Mouse (Mus musculus): ENCODE results near the gene Acox3. TPM values are rescaled to one million over a fixed set of nuclear protein-coding genes. Genes with fewer than 3 reads are reported as not detected.
"Not testable (repeated sequence)": the region's sequence is repeated elsewhere in the genome, so short reads cannot be mapped to it uniquely, and the experiment has no call there.

The Acox3 gene
- total RNA-seq, 2 experiments from 2014 or later = 25.7 to 30.2 TPM

GRCm38 (mm10) chr5:35574653-35575599 is 7.9 kb upstream of the Acox3 start, which contains the start of gene Trmt44:
TSS of gene Trmt44 (minus strand) at chr5:35575070.
- DNase-seq (ENCODE audit: low spot score in 2 of 2) = peak; percentile 88 to 93

DNA sequence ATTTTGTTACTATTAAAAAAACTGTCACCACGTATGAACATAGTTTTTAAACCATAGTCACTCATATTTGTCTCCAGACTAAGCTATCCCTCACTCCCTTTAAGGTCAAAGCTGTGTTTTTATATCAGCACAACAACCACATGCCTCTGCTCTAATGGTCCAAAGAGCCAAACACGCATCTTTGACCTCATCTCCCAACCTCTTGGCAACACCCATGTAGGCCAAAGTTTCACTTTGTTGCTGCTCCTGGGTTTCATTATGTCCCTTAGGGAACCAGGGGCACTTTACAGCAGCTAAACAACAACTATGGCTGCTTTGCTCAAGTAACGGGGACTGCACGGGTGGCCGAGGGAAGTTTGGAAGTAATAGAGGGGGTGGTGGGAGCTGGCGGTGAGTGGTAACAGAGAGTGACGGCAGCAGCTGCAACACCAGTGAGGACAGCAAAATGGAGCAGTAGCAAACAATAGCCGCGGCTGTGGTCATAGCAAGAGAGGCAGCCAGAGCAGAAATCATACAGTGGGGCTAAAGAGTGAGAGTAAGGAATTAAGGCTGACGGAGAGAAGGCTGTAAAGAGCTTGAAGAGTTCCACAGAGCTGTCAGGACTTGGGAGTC is 6.3 kb upstream of the Acox3 start:
- DNase-seq (ENCODE audit: low spot score in 2 of 2) = no peak

DNA sequence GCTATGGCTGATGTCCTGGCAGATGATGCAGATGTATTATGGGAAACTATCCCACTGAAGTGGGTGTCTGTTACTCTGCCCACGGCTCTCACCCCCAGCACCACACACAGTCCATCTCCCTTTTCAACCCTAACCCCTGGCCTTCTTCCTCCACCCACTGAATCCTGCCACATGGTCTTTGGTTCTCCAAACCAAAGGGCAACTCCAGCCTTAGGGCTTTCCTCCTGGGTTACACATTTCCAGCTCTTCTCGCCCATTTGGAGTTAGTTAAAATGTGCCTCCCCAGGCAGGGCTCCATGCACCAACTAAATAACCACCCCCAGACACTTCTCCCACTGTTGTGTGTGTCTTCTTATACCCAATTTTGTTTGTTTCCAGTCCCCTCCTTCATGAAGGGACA is 4.4 kb upstream of the Acox3 start:
- no peak for DNase-seq (ENCODE audit: low spot score in 2 of 2)

DNA sequence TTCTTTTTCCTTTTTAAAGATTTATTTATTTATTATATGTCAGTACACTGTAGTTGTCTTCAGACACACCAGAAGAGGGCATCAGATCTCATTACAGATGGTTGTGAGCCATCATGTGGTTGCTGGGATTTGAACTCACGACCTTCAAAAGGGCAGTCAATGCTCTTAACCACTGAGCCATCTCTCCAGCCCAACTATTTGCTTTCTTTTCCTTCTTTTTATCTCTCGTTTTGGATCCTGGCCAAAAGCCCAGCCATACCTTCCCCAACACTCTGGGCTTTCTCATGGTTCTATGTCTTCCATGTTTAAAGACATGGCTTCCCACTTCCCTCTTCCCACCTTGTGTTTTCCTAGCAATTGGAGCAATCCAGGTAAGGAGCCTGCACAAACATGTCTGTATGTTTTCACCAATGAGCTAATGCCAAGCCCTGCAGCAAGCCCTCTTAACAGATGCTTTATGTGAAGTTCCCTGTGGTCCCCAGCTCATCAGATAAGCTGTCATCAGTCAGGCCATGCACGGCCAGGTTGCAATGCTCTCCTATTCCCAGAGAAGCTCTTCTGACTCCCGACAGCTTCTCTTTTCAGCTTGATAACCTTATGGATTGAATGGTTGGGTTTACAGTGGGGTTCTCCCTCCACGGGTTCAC is 3.5 kb upstream of the Acox3 start:
- no peak for DNase-seq (ENCODE audit: low spot score in 2 of 2)

- DNase-seq (ENCODE audit: low spot score in 2 of 2) = no peak
Observed at GRCm38 (mm10) chr5:35580156-35580922, 2.5 kb upstream of the Acox3 start.

GRCm38 (mm10) chr5:35583221-35583783 is 462 bp downstream of the Acox3 start:
- DNase-seq (ENCODE audit: low spot score in 2 of 2) = no peak

- DNase-seq (ENCODE audit: low spot score in 2 of 2) = not testable (repeated sequence)
Observed at GRCm38 (mm10) chr5:35584259-35584658, 1.4 kb downstream of the Acox3 start.

DNA sequence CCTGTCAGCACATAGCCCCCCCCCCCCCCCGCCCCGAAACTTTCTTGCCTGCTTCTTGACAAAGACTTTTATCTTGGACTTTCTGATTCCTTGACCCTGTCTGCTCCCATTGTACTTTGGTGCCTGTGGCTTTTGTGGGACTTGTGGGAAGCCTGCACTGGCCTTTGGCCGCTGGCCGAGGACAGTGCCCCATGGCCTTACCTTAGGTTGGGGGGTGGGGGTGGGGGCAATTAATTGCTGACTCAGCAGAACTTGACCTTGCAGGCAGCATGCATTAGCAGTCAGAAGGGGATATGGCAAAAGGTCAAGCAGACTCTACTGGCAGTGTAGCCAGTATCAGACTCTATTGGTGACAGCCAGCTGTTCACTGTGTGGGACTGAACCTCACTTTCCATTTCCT is 8.7 kb downstream of the Acox3 start:
- DNase-seq (ENCODE audit: low spot score in 2 of 2) = no peak

- DNase-seq (ENCODE audit: low spot score in 2 of 2) = no peak
Observed at GRCm38 (mm10) chr5:35592081-35592736, 9.4 kb downstream of the Acox3 start.

GRCm38 (mm10) chr5:35592824-35593223 is 10.0 kb downstream of the Acox3 start:
- DNase-seq (ENCODE audit: low spot score in 2 of 2) = no peak

DNA sequence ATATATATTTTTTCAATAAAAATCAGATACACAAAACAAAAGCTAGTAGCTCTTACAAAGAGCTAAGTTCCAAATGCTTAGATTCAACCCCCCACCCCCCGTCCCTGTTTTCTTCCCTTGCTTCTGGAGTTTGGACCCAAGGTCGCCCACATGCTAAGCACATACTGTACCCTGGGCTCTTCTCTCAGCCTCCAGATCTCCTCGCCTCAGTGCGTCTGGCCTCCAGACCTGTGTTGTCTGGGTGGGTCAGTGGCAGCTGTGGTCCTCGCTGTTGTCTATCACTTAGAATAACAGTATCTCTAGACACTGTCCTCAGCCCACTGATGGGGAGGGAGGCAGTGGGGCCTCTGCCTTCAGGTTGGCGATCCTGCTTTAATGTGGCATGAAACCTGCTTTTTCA is 10.4 kb downstream of the Acox3 start:
- DNase-seq (ENCODE audit: low spot score in 2 of 2) = no peak

DNA sequence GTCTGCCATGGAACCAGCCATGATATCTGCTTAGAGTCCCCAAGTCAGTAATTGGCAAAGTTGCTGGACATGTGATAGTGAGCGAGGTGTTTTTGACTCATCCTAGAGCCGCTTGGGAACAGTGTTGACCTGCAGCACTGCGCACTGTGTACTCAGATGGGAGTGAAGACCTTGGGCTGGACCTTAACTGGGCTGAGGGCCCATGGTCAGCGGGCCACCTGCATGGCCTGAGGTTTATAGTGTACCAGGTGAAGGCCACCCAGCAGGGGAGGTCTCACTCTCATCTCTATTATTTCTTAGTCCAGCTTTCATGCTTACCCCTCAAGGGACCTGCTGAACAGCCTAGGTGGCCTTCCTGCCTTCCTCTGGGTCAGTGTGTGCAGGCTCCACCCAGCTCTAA is 11.9 kb downstream of the Acox3 start:
- no peak for DNase-seq (ENCODE audit: low spot score in 2 of 2)

DNA sequence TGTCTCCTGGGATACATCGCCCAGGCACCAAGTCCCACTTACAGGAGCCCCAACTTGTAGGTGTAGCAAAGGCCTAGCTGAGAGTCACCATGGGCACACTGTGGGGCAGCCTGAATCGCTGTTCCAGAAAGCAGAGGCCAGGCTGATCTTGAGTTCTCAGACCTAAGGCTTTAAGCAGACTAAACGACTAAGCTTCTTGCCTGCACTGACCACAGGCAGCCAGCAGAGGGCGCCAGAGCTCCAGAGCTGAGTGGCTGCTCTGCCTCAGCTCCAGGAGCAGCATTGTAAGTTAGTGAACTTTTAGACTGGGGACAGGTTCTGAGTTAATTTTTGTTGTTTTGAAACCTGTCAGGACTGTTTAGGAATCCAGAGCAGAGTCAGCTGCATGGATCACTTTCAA is 12.9 kb downstream of the Acox3 start:
- peak; percentile 69 to 81 for DNase-seq (ENCODE audit: low spot score in 2 of 2)

DNA sequence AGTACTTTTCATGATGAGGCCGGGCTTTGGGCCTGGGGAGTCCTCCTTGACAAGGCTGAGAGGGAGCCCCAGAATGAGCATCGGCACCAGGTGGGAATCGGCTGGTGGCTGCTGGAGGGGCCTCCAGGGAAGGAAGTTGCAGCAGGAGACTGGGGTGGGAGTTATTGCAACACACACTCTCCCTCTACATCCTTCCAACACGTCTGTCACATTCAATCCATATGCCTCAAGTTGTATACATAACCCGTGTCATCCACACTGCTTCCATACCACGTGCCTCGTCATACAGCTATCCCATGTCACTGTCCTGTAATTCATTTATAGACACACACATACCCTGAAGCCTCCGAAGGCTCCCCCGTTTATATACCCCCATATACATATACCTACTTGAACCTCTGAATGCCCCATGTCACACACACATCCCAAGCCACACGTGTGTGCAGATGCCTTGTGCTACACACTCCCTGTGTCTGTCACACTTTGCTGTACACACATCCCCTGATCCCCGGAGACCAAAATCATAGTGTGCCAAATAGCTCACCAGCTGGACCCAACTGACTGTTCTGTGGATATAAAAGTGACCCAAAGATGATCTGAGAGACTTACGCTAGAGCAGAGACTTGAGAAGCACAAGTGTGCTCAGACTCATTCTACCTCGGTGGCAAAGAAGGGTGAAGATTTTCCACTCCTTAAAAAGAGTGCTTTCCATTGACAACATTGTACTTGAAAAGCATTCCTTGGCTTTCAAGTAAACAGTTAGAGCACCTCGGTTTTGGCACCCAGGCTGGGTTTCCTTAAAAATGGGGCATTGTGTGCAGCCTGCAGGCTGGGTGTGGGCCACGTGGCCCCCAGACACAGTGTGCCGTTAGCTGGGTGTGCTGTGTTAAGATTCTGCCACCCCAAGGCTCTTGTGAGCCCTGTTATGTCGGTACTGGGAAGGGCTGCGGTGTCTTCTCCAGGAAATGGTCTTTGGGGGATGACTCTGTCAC is 13.6 kb downstream of the Acox3 start:
- DNase-seq (ENCODE audit: low spot score in 2 of 2) = no peak

DNA sequence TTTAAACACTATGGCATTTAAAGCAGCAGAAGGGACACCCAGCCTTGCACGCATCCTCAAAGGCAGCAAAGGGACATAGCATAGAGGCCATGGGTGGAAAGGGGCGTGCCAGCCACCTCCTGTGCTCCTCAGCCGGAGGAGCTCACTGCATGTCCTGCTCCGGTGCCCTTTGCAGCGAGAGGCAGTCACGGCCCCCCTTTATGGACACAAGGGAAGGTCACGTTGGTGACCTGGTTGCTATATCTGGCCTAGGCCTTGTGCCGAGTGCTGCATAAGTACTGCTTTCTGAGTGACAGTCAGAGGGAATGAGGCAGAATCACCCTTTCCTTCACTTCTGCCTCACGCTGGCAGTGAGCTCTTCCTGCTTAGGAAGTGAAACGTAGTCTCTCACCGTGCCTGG is 17.4 kb downstream of the Acox3 start:
- DNase-seq (ENCODE audit: low spot score in 2 of 2) = no peak

DNA sequence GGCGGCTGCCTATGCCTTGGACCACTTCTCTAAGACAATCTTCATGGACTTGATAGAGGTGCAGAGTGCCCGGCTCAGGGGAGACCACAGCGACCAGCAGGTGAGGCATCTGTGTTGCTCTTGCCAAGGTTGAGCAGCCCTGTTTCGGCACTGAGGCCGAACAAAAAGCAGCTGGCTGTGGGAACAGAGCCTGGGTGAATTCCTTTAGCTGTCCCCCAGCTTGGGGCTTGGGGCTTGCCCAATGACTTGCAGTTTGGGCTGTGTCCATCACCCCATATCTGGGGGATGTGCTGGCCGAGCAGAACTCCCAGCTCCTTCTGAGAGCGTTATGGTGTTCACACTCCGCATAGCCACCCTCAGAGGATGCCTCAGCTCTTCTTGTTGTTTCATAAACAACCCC is 18.7 kb downstream of the Acox3 start:
- no peak for DNase-seq (ENCODE audit: low spot score in 2 of 2)

DNA sequence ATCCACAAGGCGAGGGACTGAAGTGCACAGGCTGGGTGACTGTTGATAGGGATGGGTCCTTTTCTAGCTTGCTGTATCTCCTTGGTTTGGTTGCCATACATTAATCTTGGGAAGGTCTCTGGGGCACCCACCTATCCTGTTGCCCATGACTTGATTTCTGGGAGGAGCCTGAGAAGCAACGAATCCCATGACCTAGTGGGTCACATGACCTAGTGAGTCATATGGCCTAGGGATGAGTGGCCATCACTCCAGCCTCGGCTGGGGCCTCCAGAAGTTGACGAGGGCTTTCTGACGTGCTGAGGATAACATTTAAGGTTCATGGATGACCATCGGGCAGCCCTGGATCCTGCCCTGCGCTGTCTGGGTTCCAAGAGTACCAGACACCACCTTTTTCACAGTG is 22.5 kb downstream of the Acox3 start:
- DNase-seq (ENCODE audit: low spot score in 2 of 2) = no peak

DNA sequence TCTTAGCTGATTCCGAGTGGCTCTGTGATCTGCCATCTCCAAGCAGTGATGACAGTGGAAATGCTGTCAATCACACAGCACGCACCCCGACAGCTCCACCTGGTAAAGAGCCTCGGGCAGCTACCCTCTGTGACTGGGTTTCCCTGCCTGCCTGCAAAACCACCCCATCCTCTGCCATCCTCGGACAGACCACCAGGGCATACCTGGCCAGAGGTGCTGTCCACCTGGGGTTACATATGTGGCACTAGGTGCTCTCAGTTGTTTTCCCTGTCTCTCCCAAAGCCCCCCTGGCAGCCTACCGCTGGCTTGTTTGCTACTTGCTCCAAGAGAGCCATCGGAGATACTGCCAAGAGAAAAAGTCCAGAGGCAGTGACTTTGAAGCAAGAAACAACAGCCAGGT is 24.0 kb downstream of the Acox3 start:
- DNase-seq (ENCODE audit: low spot score in 2 of 2) = no peak

DNA sequence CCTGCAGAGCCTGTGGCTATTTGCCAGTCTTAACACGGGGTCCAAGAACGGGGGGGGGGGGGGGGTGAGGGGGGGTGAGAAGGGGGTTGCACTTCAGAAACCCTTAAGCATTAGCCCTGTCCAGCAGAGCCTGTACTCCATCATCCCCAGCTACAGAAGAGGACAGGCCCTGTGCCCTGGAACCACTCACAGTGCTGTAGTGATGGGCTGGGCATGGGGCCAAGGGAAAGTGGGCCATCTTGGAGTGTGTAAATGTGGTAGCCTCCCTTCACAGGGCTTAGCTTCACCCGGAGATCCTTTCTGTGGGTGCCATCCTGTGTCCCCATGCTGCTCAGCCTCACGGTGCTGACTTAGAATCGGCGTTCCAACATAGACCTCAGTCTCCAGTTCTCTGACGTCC is 24.9 kb downstream of the Acox3 start:
- peak in 1 of 2 experiments; percentile 36 for DNase-seq (ENCODE audit: low spot score in 2 of 2)

Measured in layer of hippocampus, postnatal 14 days (tissue).